Mouse (Mus musculus) E14TG2a.4 (cell line): ENCODE data around the gene Rpl27.

Source experiments
- CTCF ChIP-seq: conservative IDR thresholded peaks from 2 replicates; pipeline ENCODE4 v1.5.1; 2014; ENCODE audit warnings: low read length
- NANOG ChIP-seq: IDR thresholded peaks from 2 replicates; pipeline ENCODE4 v1.6.1; 2014; ENCODE audit warnings: borderline replicate concordance, low read length, mixed read lengths
- POU5F1 ChIP-seq: IDR thresholded peaks from 2 replicates; pipeline ENCODE4 v1.6.1; 2014; ENCODE audit warnings: low read length, borderline replicate concordance

GRCm38 (mm10) chr11:101420148-101420547 lies 21.9 kb upstream of the Rpl27 start:
- TF ChIP-seq CTCF (no peak), NANOG (no peak), POU5F1 (no peak)
